Mouse (Mus musculus): ENCODE measurements around the gene Acaa1a.

GRCm38 (mm10) chr9:119339558-119340211 is at the start of gene Acaa1a:
- no peak for TF ChIP-seq EP300 (IDR thresholded peaks at IDR 0.05; ENCODE audit: insufficient read depth, low read depth, low read length)
- TF ChIP-seq CTCF (IDR thresholded peaks at IDR 0.05; ENCODE audit: low read depth, low read length) = no peak
